15 mouse cellular contexts compared by ENCODE assay signal in the genomic region with DNA sequence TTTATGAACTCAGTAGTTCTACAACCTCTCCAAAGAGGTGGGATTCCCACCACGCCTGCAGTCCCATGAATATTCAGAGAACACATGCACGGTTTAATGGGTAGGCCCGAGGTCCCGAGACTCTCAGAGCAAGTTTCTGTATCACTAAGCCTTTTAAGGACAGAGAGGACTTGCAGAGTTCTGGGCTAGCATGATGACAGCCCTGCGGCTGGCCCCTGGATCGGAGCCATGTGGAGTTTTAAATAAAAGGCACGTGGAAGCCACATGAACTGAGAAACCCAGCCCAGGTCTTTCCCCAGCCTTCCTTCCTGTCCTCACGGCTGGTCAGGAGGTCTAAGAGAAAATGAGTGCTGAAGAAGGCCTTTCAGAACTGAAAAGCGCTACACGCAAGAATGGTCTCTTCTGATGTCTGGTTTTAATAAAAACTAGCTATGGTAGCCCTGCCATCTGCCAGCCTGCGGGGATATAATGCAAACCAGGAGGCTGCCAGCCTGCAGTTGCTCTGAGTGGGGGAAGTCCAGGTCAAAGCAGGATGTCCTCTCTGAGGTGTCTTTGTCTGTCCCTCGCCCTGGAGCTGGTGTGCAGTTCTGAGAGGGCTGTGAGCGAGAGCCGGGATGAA.
DNase-seq lines count a peak whose midpoint lies in the region; ATAC-seq and TF ChIP-seq lines count a peak whose summit lies in the region.
"Had no signal": no experiment of that assay in that cellular context is flagged by ENCODE, and none has a peak within 500 bp of the region (broad histone marks: within the 10 kb centered on the region; RNA-seq: fewer than 3 reads in every experiment).

No protein-coding gene starts in this region.

- H3K27me3 ChIP-seq in heart, postnatal 0 days (ENCODE audit: control insufficient read depth, insufficient read depth, low read length): no peaks in the 10 kb centered on the region
- H3K27me3 ChIP-seq in embryonic facial prominence, embryonic 11.5 days (ENCODE audit: control insufficient read depth, insufficient read depth, low read length): no peaks in the 10 kb centered on the region
- H3K27me3 ChIP-seq in limb, embryonic 12.5 days: no peaks in the 10 kb centered on the region
- H3K27me3 ChIP-seq: hindbrain, embryonic 12.5 days had no signal

- no peaks in the 10 kb centered on the region for H3K36me3 ChIP-seq in heart, postnatal 0 days (replicated peaks; ENCODE audit: control insufficient read depth, insufficient read depth, low read length)
- H3K36me3 ChIP-seq in embryonic facial prominence, embryonic 11.5 days (replicated peaks; ENCODE audit: control insufficient read depth, insufficient read depth, low read depth, low read length): no peaks in the 10 kb centered on the region
- H3K36me3 ChIP-seq in limb, embryonic 12.5 days: no peaks in the 10 kb centered on the region
- H3K36me3 ChIP-seq: hindbrain, embryonic 12.5 days had no signal

- no peak for TF ChIP-seq CTCF in heart, postnatal 0 days (IDR thresholded peaks at IDR 0.05; ENCODE audit: low read depth)

- no peak overlapping the region for H3K27ac ChIP-seq in heart, postnatal 0 days (ENCODE audit: low read depth)
- no peak overlapping the region for H3K27ac ChIP-seq in embryonic facial prominence, embryonic 11.5 days (replicated peaks; ENCODE audit: low read depth, low read length)
- H3K27ac ChIP-seq in limb, embryonic 12.5 days: peak overlapping the region; percentile 72
- H3K27ac ChIP-seq: hindbrain, embryonic 12.5 days; left cerebral cortex, adult 2 months; liver, embryonic 14.5 days had no signal

- no peak overlapping the region for H3K4me3 ChIP-seq in heart, postnatal 0 days (ENCODE audit: low read depth, low read length)
- no peak overlapping the region for H3K4me3 ChIP-seq in embryonic facial prominence, embryonic 11.5 days (ENCODE audit: low read depth, low read length)
- no peak overlapping the region for H3K4me3 ChIP-seq in limb, embryonic 12.5 days (replicated peaks)
- H3K4me3 ChIP-seq: hindbrain, embryonic 12.5 days; left cerebral cortex, adult 2 months had no signal

- no peak overlapping the region for H3K9ac ChIP-seq in heart, postnatal 0 days (replicated peaks; ENCODE audit: low read depth, low read length)
- H3K9ac ChIP-seq in embryonic facial prominence, embryonic 11.5 days (replicated peaks; ENCODE audit: low read length): peak overlapping the region; percentile 9; the same call in 1 of the 2 replicates
- no peak overlapping the region; the same call in 1 of the 2 replicates for H3K9ac ChIP-seq in limb, embryonic 12.5 days (replicated peaks)
- H3K9ac ChIP-seq: hindbrain, embryonic 12.5 days; liver, embryonic 14.5 days had no signal

- TF ChIP-seq EP300 in heart, postnatal 0 days (IDR thresholded peaks at IDR 0.05; ENCODE audit: low read depth): no peak

- no peak overlapping the region for H3K4me2 ChIP-seq in heart, postnatal 0 days (ENCODE audit: low read depth, low read length)
- H3K4me2 ChIP-seq in embryonic facial prominence, embryonic 11.5 days (ENCODE audit: low read depth, low read length): 0 out of 2 replicates have a peak overlapping the region, but pooled peaks have one; percentile 19
- peak overlapping the region; percentile 13 for H3K4me2 ChIP-seq in limb, embryonic 12.5 days
- H3K4me2 ChIP-seq: hindbrain, embryonic 12.5 days had no signal

- peaks cover 5% of the 10 kb centered on the region; the same call in 1 of the 2 replicates for H3K4me1 ChIP-seq in heart, postnatal 0 days (ENCODE audit: control insufficient read depth, insufficient read depth)
- H3K4me1 ChIP-seq in embryonic facial prominence, embryonic 11.5 days (ENCODE audit: control insufficient read depth, insufficient read depth, low read length): no peaks in the 10 kb centered on the region
- H3K4me1 ChIP-seq in limb, embryonic 12.5 days (replicated peaks): peaks cover 10% of the 10 kb centered on the region
- H3K4me1 ChIP-seq: hindbrain, embryonic 12.5 days had no signal

- no peak for ATAC-seq in heart, postnatal 0 days (ENCODE audit: insufficient read depth, low read depth)
- ATAC-seq in embryonic facial prominence, embryonic 11.5 days (replicated peaks; ENCODE audit: insufficient number of reproducible peaks, low FRiP score, low TSS enrichment, low read depth): no peak
- no peak for ATAC-seq in limb, embryonic 12.5 days (ENCODE audit: insufficient number of reproducible peaks, insufficient read depth, low FRiP score, low TSS enrichment, low read depth)
- ATAC-seq: intestine, postnatal 0 days; Patski had no signal

- DNase-seq in heart, postnatal 0 days (ENCODE audit: low spot score): peak; percentile 16
- no peak for DNase-seq in heart, adult 8-10 months (ENCODE audit: low spot score)
- peak; percentile 43 for DNase-seq in NIH3T3 (ENCODE audit: low read depth)
- DNase-seq in embryonic facial prominence, embryonic 11.5 days (ENCODE audit: low spot score): peak; percentile 78
- no peak for DNase-seq in kidney, postnatal 14 days
- no peak for DNase-seq in spleen, postnatal 14 days (ENCODE audit: low spot score in 2 of 2)
- DNase-seq: cerebellum, adult 11-12 months; lung, postnatal 10 days; right cerebral cortex, adult 18-20 months had no signal

- no peaks in the 10 kb centered on the region for H3K9me3 ChIP-seq in heart, postnatal 0 days (replicated peaks; ENCODE audit: control insufficient read depth, low read length)
- H3K9me3 ChIP-seq in embryonic facial prominence, embryonic 11.5 days (replicated peaks; ENCODE audit: control insufficient read depth, low read length): no peaks in the 10 kb centered on the region
- peaks cover 6% of the 10 kb centered on the region; the same call in 1 of the 2 replicates for H3K9me3 ChIP-seq in limb, embryonic 12.5 days
- H3K9me3 ChIP-seq: hindbrain, embryonic 12.5 days had no signal

- WGBS in heart, postnatal 0 days: 46% methylated on average over 14 of the region's 14 CpGs
- 36% methylated on average over 14 of the region's 14 CpGs for WGBS in embryonic facial prominence, embryonic 11.5 days
- 23% methylated on average over 14 of the region's 14 CpGs for WGBS in limb, embryonic 12.5 days

Comparison
In these comparisons a context has a peak if more than half of its experiments do, and no peak if none do; other contexts are left out.
1. DNase-seq: peak in heart, postnatal 0 days (single experiment), NIH3T3 (single experiment) and embryonic facial prominence, embryonic 11.5 days (single experiment); none in heart, adult 8-10 months (single experiment), kidney, postnatal 14 days (single experiment) and spleen, postnatal 14 days (0 of 2).